Mouse (Mus musculus): ENCODE data around the gene Gm21994.

- TF ChIP-seq CTCF (IDR thresholded peaks at IDR 0.05) (no peak), EP300 (IDR thresholded peaks at IDR 0.05) (no peak)
Observed at GRCm38 (mm10) chr2:150243211-150243610, 12.2 kb downstream of the Gm21994 start.
